In the genomic region with DNA sequence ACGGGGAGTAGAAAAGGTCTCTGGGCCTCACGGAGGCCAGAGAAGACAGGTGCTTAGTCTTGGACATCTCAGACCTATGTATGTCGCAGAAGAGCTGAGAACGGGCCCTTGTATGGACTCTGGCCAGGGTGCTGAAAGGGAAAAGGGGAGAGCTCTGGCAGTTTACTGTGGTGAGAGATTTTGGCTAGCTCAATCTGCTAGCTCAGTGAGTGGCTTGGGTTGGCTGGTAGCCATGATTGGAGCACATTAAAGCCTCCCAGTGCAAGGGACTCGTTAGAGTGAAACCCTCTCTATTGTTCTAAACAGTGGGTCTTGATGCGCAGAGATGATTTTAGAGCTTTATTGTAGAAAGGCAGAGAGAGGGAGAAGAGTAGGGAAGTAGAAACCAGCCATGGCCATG, we compare ENCODE assay signal across 25 mouse cellular contexts.
DNase-seq lines count a peak whose midpoint lies in the region; ATAC-seq and TF ChIP-seq lines count a peak whose summit lies in the region.
"Had no signal": no experiment of that assay in that cellular context is flagged by ENCODE, and none has a peak within 500 bp of the region (broad histone marks: within the 10 kb centered on the region; RNA-seq: fewer than 3 reads in every experiment).

No protein-coding gene starts in this region.

- peak; percentile 16 to 49 for DNase-seq in cerebellum, adult 2 months
- no peak for DNase-seq in cerebellum, adult 11-12 months
- peak; percentile 1 to 3 for DNase-seq in kidney, postnatal 4 days
- DNase-seq in kidney, adult 8-10 months: no peak
- peak; percentile 18 to 28 for DNase-seq in cerebellum, postnatal 36 days
- no peak for DNase-seq in layer of hippocampus, adult 11-12 months (ENCODE audit: low spot score)
- DNase-seq: adrenal gland, adult 2 months; kidney, adult 2 months; kidney, postnatal 36 days; lung, postnatal 4 days; right cerebral cortex, postnatal 25 days; thymus, adult 18-20 months; thymus, postnatal 4 days had no signal

- no peak overlapping the region for H3K9ac ChIP-seq in forebrain, embryonic 13.5 days
- no peak overlapping the region for H3K9ac ChIP-seq in forebrain, embryonic 16.5 days (replicated peaks; ENCODE audit: low read depth, low read length)
- H3K9ac ChIP-seq: embryonic facial prominence, embryonic 13.5 days; heart, embryonic 12.5 days; hindbrain, embryonic 13.5 days; limb, embryonic 12.5 days; liver, embryonic 12.5 days; lung, embryonic 15.5 days; neural tube, embryonic 15.5 days; stomach, embryonic 15.5 days had no signal

- H3K36me3 ChIP-seq in forebrain, embryonic 13.5 days (ENCODE audit: poor library complexity, severe bottlenecking): no peaks in the 10 kb centered on the region
- no peaks in the 10 kb centered on the region for H3K36me3 ChIP-seq in forebrain, embryonic 16.5 days (ENCODE audit: control insufficient read depth, insufficient read depth)
- H3K36me3 ChIP-seq: embryonic facial prominence, embryonic 13.5 days; heart, embryonic 12.5 days; hindbrain, embryonic 13.5 days; limb, embryonic 12.5 days; liver, embryonic 12.5 days; lung, embryonic 15.5 days; neural tube, embryonic 15.5 days; stomach, embryonic 15.5 days had no signal

- 19% methylated on average over 6 of the region's 6 CpGs for WGBS in cerebellum, adult 2 months
- WGBS in forebrain, embryonic 13.5 days: 70% methylated on average over 6 of the region's 6 CpGs
- 60% methylated on average over 6 of the region's 6 CpGs for WGBS in forebrain, embryonic 16.5 days

- TF ChIP-seq CTCF in cerebellum, adult 2 months (IDR thresholded peaks at IDR 0.05; ENCODE audit: borderline replicate concordance, insufficient read depth, low read depth, low read length): no peak

- H3K4me3 ChIP-seq in cerebellum, adult 2 months (replicated peaks; ENCODE audit: insufficient read depth, low read depth, low read length): no peak overlapping the region
- H3K4me3 ChIP-seq in forebrain, embryonic 13.5 days: no peak overlapping the region
- H3K4me3 ChIP-seq in forebrain, embryonic 16.5 days (replicated peaks; ENCODE audit: low read length): no peak overlapping the region
- H3K4me3 ChIP-seq: embryonic facial prominence, embryonic 13.5 days; heart, embryonic 12.5 days; hindbrain, embryonic 13.5 days; limb, embryonic 12.5 days; liver, embryonic 12.5 days; lung, embryonic 15.5 days; neural tube, embryonic 15.5 days; stomach, embryonic 15.5 days had no signal

- TF ChIP-seq POLR2A in cerebellum, adult 2 months (IDR thresholded peaks at IDR 0.05; ENCODE audit: borderline replicate concordance, insufficient read depth, low read length): no peak

- H3K27ac ChIP-seq in cerebellum, adult 2 months (ENCODE audit: insufficient read depth, low read length): no peak overlapping the region
- no peak overlapping the region for H3K27ac ChIP-seq in forebrain, embryonic 13.5 days
- no peak overlapping the region for H3K27ac ChIP-seq in forebrain, embryonic 16.5 days (ENCODE audit: low read length)
- H3K27ac ChIP-seq: embryonic facial prominence, embryonic 13.5 days; hindbrain, embryonic 13.5 days; limb, embryonic 12.5 days; liver, embryonic 12.5 days; lung, embryonic 15.5 days; neural tube, embryonic 15.5 days; stomach, embryonic 15.5 days had no signal

- H3K27me3 ChIP-seq in cerebellum, adult 2 months (ENCODE audit: control insufficient read depth, insufficient read depth, low read length): no peaks in the 10 kb centered on the region
- no peaks in the 10 kb centered on the region for H3K27me3 ChIP-seq in forebrain, embryonic 13.5 days
- H3K27me3 ChIP-seq in forebrain, embryonic 16.5 days (replicated peaks; ENCODE audit: control insufficient read depth, insufficient read depth, low read length): no peaks in the 10 kb centered on the region
- H3K27me3 ChIP-seq: embryonic facial prominence, embryonic 13.5 days; heart, embryonic 12.5 days; hindbrain, embryonic 13.5 days; limb, embryonic 12.5 days; liver, embryonic 12.5 days; lung, embryonic 15.5 days; neural tube, embryonic 15.5 days; stomach, embryonic 15.5 days had no signal

- no peaks in the 10 kb centered on the region for H3K4me1 ChIP-seq in cerebellum, adult 2 months (ENCODE audit: control insufficient read depth, insufficient read depth, low read length)
- no peaks in the 10 kb centered on the region for H3K4me1 ChIP-seq in forebrain, embryonic 13.5 days
- H3K4me1 ChIP-seq in forebrain, embryonic 16.5 days (replicated peaks; ENCODE audit: control insufficient read depth, insufficient read depth, low read length): no peaks in the 10 kb centered on the region
- H3K4me1 ChIP-seq: embryonic facial prominence, embryonic 13.5 days; heart, embryonic 12.5 days; hindbrain, embryonic 13.5 days; limb, embryonic 12.5 days; liver, embryonic 12.5 days; lung, embryonic 15.5 days; neural tube, embryonic 15.5 days; stomach, embryonic 15.5 days had no signal

- no peak overlapping the region for H3K4me2 ChIP-seq in forebrain, embryonic 13.5 days
- H3K4me2 ChIP-seq in forebrain, embryonic 16.5 days (ENCODE audit: low read length): no peak overlapping the region
- H3K4me2 ChIP-seq: embryonic facial prominence, embryonic 13.5 days; heart, embryonic 12.5 days; hindbrain, embryonic 13.5 days; limb, embryonic 12.5 days; liver, embryonic 12.5 days; lung, embryonic 15.5 days; neural tube, embryonic 15.5 days; stomach, embryonic 15.5 days had no signal

- ATAC-seq in forebrain, embryonic 13.5 days: 0 out of 2 replicates have a peak, but pooled peaks have one; percentile 24
- no peak for ATAC-seq in forebrain, embryonic 16.5 days
- ATAC-seq: inflammation-experienced regulatory T-cells, adult 6 months; liver, embryonic 12.5 days; midbrain, embryonic 16.5 days had no signal

- no peaks in the 10 kb centered on the region for H3K9me3 ChIP-seq in forebrain, embryonic 13.5 days (replicated peaks)
- H3K9me3 ChIP-seq in forebrain, embryonic 16.5 days (ENCODE audit: control insufficient read depth, low read length): no peaks in the 10 kb centered on the region
- H3K9me3 ChIP-seq: embryonic facial prominence, embryonic 13.5 days; hindbrain, embryonic 13.5 days; limb, embryonic 12.5 days; lung, embryonic 15.5 days; neural tube, embryonic 15.5 days; stomach, embryonic 15.5 days had no signal

Comparison
In these comparisons a context has a peak if more than half of its experiments do, and no peak if none do; other contexts are left out.
1. DNase-seq: peak in cerebellum, adult 2 months (2 of 2), kidney, postnatal 4 days (2 of 2) and cerebellum, postnatal 36 days (2 of 2); none in cerebellum, adult 11-12 months (single experiment), kidney, adult 8-10 months (0 of 2) and layer of hippocampus, adult 11-12 months (single experiment).